Mouse (Mus musculus): ENCODE measurements around the gene Zfp715. TPM values are rescaled to one million over a fixed set of nuclear protein-coding genes. Genes with fewer than 3 reads are reported as not detected.

The Zfp715 gene
- polyA plus RNA-seq, 1 experiment: 29.9 TPM

Other genes starting within 250 kb of the Zfp715 start
- gene Zfp936, start 199.1 kb downstream of the Zfp715 start, polyA plus RNA-seq (2012; ENCODE audit: insufficient read depth, insufficient read length, missing spikeins): not detected in 2 replicates
- gene Siglecf, start 38.0 kb upstream of the Zfp715 start, polyA plus RNA-seq (2012; ENCODE audit: insufficient read depth, insufficient read length, missing spikeins): 0.59 TPM in 1 of 2 replicates, not detected in the other
- gene Siglecg, start 94.9 kb upstream of the Zfp715 start, polyA plus RNA-seq (2012; ENCODE audit: insufficient read depth, insufficient read length, missing spikeins): not detected in 2 replicates
- not detected in 2 replicates for gene Lim2, start 114.4 kb upstream of the Zfp715 start, polyA plus RNA-seq (2012; ENCODE audit: insufficient read depth, insufficient read length, missing spikeins)
- not detected in 2 replicates for gene Nkg7, start 123.8 kb upstream of the Zfp715 start, polyA plus RNA-seq (2012; ENCODE audit: insufficient read depth, insufficient read length, missing spikeins)
- gene Cldnd2, start 127.5 kb upstream of the Zfp715 start, polyA plus RNA-seq (2012; ENCODE audit: insufficient read depth, insufficient read length, missing spikeins): not detected in 2 replicates
- gene Etfb, start 130.8 kb upstream of the Zfp715 start, polyA plus RNA-seq (2012; ENCODE audit: insufficient read depth, insufficient read length, missing spikeins): 79.5 and 87.0 TPM in 2 replicates
- gene Gm45233, start 130.8 kb upstream of the Zfp715 start, polyA plus RNA-seq (2012; ENCODE audit: insufficient read depth, insufficient read length, missing spikeins): not detected in 2 replicates
- 4.5 and 4.9 TPM in 2 replicates for gene Vsig10l, start 149.9 kb upstream of the Zfp715 start, polyA plus RNA-seq (2012; ENCODE audit: insufficient read depth, insufficient read length, missing spikeins)
- not detected in 2 replicates for gene Iglon5, start 176.8 kb upstream of the Zfp715 start, polyA plus RNA-seq (2012; ENCODE audit: insufficient read depth, insufficient read length, missing spikeins)
- gene 4931406B18Rik, start 192.6 kb upstream of the Zfp715 start, polyA plus RNA-seq (2012; ENCODE audit: insufficient read depth, insufficient read length, missing spikeins): not detected in 2 replicates
- gene Cd33, start 231.1 kb upstream of the Zfp715 start, polyA plus RNA-seq (2012; ENCODE audit: insufficient read depth, insufficient read length, missing spikeins): 54.9 and 67.4 TPM in 2 replicates
- 6.6 and 7.5 TPM in 2 replicates for gene Zfp658, start 249.0 kb upstream of the Zfp715 start, polyA plus RNA-seq (2012; ENCODE audit: insufficient read depth, insufficient read length, missing spikeins)

All from bone marrow macrophage, adult 2 months (primary cell).